Mouse (Mus musculus): ENCODE data around the gene Dcbld1. TPM values are rescaled to one million over a fixed set of nuclear protein-coding genes. Genes with fewer than 3 reads are reported as not detected.

Gene Dcbld1
- polyA plus RNA-seq, 1 experiment from 2014 or later = 28.9 TPM

- Histone ChIP-seq H3K4me3 (ENCODE audit: low read depth, low read length) (no peak overlapping the region), H3K36me3 (ENCODE audit: control insufficient read depth, insufficient read depth, low read length) (no peaks in the 10 kb centered on the region), H3K27ac (ENCODE audit: low read depth, low read length) (no peak overlapping the region), H3K9ac (replicated peaks; ENCODE audit: low read depth, low read length) (no peak overlapping the region), H3K27me3 (ENCODE audit: control insufficient read depth, insufficient read depth, low read length) (no peaks in the 10 kb centered on the region), H3K9me3 (ENCODE audit: control insufficient read depth, low read length) (no peaks in the 10 kb centered on the region), H3K4me1 (ENCODE audit: control insufficient read depth, insufficient read depth, low read length) (no peaks in the 10 kb centered on the region), H3K4me2 (ENCODE audit: low read depth, low read length) (no peak overlapping the region)
- no peak for ATAC-seq (ENCODE audit: low read depth)
- WGBS = 88% methylated on average over 4 of the region's 4 CpGs
These were observed 135.0 kb downstream of the Dcbld1 start for GRCm38 (mm10) chr10:52368376-52368775.

Other genes starting within 250 kb of the Dcbld1 start
- gene Vgll2, start 211.1 kb upstream of the Dcbld1 start, polyA plus RNA-seq (2014; fragmentation: Nextera tagmentation; extraction: Ambion mirVana) = 0.32 TPM in 1 of 2 replicates, not detected in the other
- gene Ros1, start 38.4 kb upstream of the Dcbld1 start, polyA plus RNA-seq (2014; fragmentation: Nextera tagmentation; extraction: Ambion mirVana) = 0.04 TPM in 1 of 2 replicates, not detected in the other
- not detected in 2 replicates for gene Gm26741, start 125.1 kb downstream of the Dcbld1 start, polyA plus RNA-seq (2014; fragmentation: Nextera tagmentation; extraction: Ambion mirVana)
- gene Gopc, start 148.5 kb downstream of the Dcbld1 start, polyA plus RNA-seq (2014; fragmentation: Nextera tagmentation; extraction: Ambion mirVana) = 29.0 and 32.8 TPM in 2 replicates
- not detected in 2 replicates for gene Nepn, start 155.4 kb downstream of the Dcbld1 start, polyA plus RNA-seq (2014; fragmentation: Nextera tagmentation; extraction: Ambion mirVana)
- 24.7 and 24.9 TPM in 2 replicates for gene Nus1, start 183.9 kb downstream of the Dcbld1 start, polyA plus RNA-seq (2014; fragmentation: Nextera tagmentation; extraction: Ambion mirVana)

All from neural tube, embryonic 14.5 days (tissue).